Mouse (Mus musculus) adrenal gland, postnatal 36 days (tissue): ENCODE results near the gene Fut9. TPM values are rescaled to one million over a fixed set of nuclear protein-coding genes. Genes with fewer than 3 reads are reported as not detected.

Experiments used
- DNase-seq, 2 experiments: peaks; one replicate each; pipeline ENCODE4 v3.0.0; 2021; ENCODE audit warnings: mixed read lengths in 1 of 2
- long read RNA-seq, 2 experiments: library from polyadenylated mRNA; stranded (forward); transcript quantifications; one replicate each; pipeline ENCODE4 v2.0.0; 2021; ENCODE audit warnings: borderline sequencing depth in 2 of 2
- total RNA-seq, 2 experiments: library from RNA; stranded (reverse); gene quantifications; 2 replicates each; pipeline ENCODE4 v1.2.3; 2021

The Fut9 gene
- total RNA-seq: under 1 TPM; 0.26 to 0.63 TPM
- long read RNA-seq, experiment 1: 0 reads
- long read RNA-seq, experiment 2: 0 reads

DNA sequence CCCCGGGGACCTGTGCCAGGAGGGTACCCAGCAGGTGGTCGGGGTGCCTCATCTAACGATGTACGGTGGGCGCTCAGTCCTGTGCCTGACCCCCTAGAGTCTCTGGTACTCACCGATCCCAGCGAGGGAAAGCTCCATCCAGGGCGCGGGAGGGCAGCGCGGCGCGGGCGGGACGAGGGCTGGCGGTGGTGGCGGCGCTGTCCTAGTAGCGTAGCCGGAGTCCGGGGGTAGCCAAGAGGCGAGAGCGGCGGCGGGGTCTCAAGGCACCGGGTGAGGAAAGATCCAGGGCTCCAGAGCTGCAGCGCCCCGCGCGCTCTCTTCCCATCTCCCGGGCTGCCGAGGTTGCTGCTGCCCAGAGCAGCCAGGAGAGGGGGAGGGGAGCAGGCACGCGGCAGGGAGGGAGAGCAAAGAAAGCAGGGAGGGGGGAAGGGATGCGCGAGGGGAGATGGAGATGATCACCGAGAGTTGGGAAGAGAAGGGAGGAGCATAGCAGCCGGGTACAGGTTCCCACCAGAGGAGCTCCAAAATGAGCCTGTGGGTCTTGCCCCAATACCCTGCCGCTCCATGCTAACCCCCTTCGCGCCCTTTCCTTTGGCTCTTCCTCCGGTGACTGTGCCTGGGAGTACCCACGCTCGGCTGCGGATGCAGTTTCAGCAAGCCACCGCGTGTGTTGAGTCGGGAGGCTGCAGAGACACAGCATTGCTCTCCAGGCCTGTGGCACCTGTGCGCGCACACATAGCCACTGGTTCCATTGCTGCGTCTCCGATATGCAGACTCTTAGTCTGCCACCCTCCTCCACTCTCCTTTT is at the start of gene Fut9:
TSS of gene Fut9 (minus strand) at position 769 of the 808 bp plus-strand sequence.
- DNase-seq: peak in 1 of 2 experiments; percentile 4

DNA sequence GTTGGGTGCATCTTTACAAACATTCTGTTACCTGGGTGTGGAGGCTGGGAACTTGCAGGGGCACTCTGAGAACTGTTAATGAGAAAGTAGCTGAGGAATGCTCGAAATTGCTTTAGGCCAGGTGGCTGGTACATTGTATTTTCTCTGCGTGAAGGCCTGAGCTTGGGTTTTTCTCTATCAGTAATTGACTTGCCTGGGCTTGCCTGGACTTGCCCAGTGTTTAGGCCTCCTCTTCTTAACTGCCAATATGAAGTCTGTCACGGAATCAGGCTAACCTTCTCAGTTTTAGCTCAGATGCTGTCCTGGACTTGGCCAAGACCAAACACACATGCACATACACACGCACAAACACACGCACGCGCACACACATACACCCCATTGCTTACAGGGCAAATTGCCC is 15.7 kb upstream of the Fut9 start:
- no peak for DNase-seq

DNA sequence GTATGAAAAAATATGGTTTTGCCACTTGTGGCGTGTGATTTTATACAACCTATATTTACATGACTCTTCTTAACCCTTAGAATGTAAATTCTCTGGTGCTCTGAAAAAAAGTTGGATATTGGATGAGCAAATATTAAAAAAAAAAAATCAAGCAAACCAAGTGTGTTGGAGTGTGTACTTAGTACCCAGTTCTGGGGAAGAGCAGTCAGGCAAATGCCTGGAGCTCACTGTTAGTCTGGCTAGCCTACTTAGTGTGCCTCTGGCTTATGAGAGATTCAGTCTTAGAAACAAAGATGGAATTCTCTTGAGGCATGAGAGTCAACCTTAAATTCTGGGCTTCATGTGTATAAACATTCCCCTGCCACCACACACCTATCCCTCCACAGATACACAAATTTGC is 13.3 kb upstream of the Fut9 start:
- no peak for DNase-seq

DNA sequence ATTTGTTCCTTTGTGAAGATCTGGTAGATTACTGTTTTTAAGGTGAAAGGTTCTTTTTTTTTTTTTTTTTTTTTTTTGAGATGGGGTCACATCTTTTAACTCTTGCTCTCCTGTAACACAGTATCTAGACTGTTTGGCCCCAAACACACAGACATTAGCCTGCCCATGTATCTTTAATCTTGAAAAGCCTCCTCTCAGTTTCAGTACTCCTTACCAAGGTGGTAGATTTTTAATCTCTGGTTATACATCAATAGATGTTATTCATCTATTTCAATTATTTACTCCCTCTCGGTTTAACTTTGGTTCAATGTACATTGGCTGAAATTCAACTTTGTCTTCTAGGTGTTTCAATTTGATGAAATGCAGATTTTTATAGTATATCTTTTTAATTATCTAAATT is 10.0 kb upstream of the Fut9 start:
- no peak for DNase-seq

DNA sequence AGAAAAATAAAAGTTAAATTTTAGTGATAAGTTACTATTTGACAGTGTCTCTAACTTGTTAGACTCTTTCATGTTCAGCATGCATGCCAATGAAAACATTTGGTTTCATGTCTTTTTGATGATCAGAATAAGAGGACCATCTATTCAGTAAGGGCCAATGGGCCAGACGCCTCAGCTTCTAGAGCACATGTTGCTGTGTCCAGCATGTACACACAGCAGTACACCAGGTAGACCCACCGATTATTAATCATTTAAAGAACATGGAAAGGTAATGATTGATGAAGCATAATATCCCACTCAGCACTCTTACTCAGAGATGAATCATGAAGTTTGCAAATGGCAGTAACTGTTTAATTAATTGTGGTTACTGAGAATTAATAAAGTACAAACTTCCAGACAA is 1.7 kb upstream of the Fut9 start:
- no peak for DNase-seq

DNA sequence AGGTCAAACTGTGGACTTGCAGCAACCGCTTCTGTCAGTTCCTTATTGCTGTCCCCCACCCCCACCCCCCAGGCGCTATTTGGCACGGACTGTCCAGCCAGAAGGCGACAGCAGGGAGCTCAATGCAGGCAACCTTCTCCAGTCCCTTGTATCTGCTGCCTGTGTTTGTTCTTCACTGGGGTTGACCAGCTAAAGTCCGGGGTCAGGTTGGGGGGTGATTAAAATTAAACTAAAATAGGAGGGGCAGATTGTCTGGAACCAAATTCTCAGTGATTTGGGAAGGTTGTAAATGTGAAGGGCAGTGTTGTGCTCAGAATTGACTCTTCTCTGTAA is 206 bp upstream of the Fut9 start:
- DNase-seq: no peak

DNA sequence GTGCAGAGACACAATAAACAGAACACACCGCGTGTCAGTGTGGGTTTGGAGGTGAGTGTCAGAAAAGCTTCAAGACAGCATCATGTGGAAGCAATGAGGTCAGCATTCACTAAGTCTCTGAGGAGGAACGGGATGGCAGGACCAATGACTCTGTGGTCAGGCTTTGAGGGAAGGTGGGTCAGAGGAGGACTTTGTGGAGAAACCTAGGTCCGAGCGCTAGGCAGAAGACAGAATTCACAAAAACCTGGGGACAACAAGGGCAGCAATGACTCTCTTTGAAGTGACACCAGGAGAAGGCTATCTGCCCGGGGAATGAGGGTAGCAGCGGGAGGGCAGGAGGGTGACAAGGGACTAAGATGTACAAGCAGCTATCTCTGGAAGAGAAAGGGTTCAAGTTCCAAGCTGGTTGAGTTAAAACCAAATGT is 981 bp downstream of the Fut9 start:
- DNase-seq: no peak

DNA sequence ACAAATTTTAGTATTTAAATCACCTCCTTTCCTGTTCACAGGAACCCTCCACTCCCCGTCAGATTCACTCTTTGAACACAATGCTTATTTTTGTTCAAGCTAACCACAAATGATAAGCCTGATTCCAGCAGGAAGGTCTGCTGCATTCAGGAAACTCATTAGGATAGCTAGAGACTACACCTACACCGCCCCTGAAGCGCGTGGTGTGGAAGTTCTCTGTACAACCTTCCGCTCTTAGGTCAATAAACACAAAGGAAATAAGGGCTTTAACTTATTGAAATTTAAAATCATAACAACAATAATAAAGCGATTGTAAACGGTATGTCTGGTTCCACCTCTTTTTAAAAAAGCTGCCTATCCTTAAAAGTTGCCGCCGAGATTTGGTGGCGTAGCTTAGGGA is 1.6 kb downstream of the Fut9 start:
- DNase-seq: no peak

DNA sequence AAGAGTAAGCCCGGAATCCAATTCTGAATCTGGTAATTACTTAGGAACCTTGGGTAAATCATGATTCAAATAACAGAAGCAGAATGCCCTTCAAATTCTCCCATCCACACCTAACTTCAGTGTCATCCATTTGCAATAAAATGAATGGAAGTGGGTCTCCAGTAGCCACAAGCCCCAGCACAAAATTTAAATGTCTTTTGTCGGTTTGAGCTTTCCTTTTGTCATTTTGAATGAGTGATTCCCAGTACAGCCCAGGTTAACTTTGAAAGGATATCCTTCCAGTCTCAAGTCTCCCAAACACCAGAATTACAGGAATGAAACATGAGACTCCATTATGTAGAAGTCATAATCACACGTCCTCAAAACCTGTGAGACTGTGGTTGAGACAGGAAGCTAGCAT is 3.9 kb downstream of the Fut9 start:
- no peak for DNase-seq

DNA sequence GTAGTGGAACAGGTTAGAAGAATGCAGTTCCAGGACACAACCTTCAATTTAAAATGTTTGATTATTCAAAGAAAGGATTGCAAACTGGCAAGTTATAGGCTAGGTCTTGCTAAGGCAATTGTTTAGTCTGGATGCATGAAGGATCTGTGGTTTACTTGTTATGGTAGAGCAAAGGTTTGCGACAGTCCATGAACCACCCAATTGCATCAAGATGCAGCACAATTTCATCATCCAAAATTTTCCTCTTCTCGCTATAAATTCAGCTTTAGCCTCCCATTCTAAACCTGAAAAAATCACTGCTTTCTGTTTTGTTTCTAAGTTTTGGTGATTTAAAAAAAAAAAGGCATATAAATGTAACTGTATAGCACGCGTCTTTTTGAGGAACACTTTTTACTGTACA is 14.8 kb downstream of the Fut9 start:
- DNase-seq: no peak

DNA sequence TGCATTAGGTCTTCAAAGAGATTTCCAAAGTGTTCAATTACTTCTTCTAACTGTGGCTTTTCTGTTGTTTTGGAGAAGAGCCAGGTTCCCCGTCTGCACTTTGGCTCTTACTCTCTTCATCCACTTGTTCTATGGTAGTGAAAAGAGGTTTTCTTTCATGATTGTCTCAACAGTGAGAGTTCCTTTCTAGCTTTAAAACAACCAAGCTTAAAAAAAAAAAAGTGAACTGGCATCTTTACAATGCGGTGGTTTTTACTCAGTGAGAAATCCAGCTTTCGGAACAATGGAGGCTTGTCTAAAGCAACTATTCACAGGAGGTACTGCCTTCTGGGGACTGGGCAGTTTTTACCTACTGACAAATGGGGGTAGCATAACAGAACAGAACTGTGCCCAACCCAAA is 31.4 kb downstream of the Fut9 start:
- no peak for DNase-seq

DNA sequence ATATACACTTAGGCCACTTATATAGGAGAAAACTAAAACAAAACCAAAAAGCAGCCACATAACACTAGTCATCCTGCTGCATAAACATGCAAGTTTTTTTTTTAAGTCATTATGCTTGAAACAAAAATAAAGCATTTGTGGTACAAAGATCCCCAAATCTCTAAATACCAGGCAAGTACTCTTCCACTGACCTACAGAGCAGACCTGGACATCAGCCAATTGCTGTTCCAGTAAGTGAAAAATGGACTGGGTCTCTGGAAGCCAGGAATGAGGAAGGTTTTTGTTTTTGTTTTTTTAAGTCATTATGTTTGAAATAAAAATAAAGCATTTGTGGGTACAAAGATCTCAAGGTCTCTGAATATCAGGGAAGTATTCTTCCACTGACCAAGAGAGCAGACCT is 37.0 kb downstream of the Fut9 start:
- peak in 1 of 2 experiments; percentile 6 for DNase-seq

DNA sequence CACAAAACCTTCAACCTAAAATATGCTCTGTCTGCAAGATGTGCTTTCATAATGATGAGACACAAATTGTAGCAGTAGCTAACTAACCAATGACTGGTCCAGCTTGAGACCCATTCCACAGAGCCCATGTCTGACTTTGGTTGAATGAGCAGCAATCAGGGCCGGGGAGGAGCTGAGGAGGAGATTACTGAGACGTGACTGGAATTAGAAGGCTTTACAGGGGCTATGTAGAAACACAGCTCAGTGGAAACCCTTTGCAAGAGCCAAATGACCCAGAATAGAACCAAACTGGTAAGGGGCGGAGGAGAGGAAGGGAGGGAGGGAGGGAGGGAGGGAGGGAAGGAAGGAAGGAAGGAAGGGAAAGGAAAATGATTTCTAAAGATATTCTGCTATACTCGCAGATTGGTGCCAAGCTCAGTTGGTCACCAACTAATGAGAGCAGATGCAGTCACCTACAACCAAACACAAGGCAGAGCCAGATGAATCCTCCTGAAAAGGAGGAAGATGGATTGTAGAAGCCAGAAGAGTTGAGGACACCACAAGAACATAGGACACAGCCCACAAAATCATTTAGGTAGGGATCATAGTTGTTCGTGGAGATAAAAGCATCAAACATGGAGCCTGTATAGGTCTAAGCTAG is 42.0 kb downstream of the Fut9 start:
- no peak for DNase-seq

DNA sequence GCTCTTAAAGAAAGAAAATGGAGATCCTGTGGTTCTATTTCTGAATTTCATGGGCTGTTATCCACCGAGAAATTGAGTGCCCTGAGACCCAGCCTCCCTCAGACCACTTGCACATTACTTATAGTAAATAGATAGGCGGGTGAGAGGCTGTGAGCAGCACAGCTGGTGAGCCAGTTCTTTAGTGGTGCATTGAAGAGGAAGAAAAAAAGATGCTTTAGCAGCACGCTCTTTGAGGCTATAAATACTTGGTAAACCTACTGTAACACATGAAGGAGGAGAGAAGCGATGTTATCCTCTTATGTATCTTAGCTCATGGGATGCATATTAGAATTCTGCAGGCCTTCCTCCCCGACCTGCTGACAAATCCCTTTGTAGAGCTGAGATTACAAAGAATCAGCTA is 58.5 kb downstream of the Fut9 start:
- DNase-seq: no peak

DNA sequence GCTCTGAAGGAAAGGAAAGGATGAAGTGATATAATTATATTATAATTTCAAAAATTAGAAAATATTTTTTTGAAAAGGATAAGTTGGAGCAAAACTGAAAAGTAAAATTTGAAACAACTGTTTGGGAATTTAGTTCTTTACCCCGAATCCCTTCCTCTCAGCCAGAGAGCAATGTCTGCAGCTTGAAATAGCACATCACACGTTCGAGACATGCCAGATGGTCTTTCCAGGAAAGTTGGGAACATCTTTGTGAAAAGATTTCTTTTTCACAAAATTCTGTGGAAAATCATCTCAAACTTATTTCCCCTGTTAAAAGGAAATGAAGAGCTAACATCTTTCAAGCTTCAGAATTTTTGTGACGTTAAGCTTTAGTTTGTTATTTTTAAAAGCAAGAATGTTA is 61.3 kb downstream of the Fut9 start:
- DNase-seq: no peak

DNA sequence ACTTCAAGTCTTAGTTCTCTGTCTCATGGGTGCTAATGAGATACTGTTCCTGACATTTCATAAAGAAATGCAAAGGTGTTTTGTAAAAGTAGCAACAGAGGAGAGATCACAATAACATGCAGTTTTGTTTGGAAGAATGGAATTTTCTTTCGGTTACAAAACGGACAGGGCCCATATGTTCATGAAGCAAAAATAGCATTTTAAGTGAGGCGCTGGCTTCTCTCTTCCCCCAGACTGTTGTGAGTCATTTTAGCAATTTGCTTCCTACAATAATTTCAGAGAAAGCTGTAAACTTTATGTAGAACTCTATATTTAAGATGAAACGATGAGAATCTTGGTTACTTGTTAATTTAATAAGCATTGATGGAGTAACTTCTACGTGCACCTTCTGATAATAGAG is 78.5 kb downstream of the Fut9 start:
- DNase-seq: no peak

DNA sequence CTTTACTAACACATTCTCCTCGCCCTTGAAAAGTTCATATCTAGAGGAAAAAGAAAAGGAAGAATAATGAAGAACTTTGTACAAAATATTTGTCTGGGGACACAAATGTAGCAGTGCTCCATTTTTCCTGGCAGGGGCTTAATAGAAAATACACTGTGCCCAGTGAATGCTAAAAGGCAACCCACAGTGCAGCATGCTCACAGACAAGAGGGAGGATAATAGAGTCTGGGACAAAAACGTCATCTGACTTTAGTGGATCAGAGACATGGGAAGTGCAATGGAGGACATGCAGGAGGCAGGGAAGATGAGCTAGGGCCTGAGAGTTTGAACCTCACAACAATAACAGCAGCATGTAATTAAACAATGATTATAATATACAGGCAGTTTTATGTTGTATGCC is 86.1 kb downstream of the Fut9 start:
- no peak for DNase-seq

DNA sequence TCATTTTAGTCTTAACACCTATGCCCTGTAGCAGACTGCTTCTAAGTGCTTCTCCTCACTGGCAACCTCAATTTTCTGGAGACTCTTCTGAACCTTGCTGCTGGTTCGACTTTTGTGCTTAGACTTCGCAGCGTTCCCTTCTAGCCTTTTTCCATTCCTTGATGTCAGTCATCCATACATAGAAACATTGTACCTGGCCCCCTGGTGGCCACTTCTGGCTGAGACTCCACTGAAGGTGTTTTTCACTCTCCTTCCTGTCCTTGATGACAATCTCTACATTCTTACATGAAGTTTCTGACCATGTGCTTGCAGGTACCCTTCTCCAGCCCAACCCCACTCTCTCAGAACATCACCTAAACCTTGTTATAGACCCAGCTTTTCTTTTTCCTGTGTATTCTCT is 115.1 kb downstream of the Fut9 start:
- peak in 1 of 2 experiments; percentile 1 for DNase-seq

DNA sequence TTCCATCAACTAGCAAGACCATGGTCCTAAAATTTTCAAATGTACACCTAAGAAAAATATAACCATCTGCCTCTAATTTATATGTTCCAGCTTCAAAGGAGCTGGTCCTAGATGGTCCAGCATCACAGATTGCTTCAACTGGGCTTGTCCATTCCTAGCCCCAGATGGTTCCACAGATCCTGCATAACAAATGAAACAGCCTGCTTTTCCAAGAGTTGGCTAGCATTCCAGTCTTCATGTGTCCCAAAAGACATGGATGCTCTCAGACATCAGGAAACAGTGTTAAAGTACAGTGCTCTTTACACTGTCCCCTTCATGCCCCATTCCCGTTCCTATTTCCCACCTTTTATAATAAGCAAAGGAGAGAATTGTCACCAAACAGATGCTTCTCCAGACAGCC is 135.8 kb downstream of the Fut9 start:
- no peak for DNase-seq

DNA sequence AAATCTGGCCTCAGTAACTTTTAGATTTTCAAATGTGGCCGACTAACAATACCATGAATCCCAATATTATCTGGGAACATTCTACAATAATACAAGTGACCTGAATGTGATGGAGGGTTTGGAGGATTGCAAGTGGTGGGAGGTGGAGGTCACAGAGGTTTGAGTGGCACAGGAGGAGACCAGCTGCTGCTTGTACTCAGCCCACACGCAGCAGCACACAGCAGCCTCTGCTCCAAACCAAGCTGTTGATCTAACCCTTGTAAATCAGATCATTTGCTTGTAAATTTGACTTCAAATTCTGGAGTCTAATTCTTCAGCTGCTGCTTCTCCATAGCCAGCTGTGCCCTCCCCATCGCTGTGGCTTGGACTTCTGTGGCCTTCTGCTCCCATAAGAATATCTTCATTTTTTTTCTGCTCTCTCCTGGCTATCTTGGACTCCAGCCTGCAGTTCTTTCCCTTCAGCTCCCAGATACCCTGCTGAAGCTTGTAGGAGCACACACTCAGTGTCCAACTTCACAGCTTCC is 138.8 kb downstream of the Fut9 start:
- no peak for DNase-seq

DNA sequence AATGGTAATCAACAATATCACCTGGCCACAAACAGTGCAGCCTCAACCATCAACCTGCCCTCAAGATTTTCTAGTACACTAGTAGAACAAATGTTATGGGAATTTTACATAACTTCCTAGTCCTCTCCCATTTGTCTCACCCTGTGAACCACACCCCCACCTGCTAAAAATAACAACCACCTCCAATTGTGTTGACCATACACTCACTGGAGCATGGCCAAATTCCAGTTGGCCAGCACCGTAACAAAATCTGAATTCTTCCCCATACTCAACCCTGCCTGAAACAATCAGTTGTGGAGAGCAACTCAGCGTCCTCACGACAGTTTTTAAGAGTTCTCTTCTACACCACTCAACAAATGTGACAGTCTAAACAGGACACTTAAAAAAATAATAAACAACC is 141.3 kb downstream of the Fut9 start:
- DNase-seq: no peak

DNA sequence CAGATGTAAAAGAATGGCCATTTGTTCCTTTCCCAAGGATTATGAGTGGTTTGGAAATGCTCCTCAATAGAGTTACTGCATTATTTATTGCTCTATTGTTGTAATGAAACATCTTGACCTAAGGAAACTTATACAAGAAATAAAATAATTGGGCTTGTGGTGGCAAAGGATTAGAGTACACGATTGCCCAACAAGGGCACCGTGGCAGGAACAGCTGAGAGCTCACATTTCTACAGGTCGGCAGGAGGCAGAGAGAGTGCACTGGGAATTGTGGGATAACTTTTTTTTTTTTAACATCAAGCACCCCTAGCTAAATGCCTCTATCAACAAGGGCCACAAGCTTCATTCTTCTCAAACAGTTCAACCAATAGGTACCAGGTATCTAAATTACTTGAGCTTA is 148.1 kb downstream of the Fut9 start:
- no peak for DNase-seq

DNA sequence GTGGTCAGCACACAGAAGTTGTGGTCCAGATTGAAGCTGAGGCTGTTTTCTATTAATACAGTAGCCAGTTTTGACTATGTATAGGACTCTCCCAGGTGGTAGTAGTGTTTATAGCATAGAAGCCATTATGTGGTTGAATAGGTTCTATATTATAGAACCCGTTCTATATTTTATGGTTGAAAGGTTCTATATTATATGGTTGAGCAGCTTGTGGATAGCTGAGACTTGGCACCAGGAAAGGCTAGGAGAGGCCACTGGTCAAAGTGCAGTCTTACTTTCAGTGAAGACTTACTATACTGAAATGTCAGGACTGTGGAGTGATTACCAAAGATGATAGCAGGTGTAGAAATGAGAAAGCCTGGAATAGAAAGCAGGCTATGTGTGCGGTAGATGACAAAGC is 151.9 kb downstream of the Fut9 start:
- no peak for DNase-seq

DNA sequence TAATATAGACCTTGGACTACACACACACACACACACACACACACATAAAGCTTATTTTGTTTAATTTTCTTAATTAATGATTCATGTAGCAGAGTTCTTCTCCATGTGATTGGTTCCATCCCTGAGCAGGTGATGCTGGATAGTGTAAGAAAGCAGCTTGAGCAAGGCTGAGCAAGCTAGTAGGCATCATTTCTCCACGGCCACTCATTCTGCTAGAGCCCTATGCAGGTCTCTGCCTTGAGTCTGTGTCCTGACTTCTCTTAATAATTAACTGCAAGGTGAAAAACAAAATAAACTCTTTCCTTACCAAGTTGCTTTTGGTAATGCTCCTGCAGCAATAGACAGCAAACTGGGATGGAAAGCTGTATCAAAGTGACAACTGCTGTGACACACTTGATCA is 152.5 kb downstream of the Fut9 start:
- no peak for DNase-seq
